Mouse (Mus musculus) heart, postnatal 0 days (tissue): ENCODE data around the gene Efl1. TPM values are rescaled to one million over a fixed set of nuclear protein-coding genes. Genes with fewer than 3 reads are reported as not detected.

Source experiments
- ATAC-seq: fragments of 200-750 bp; cut with Nextera tagmentation; 2 replicates; pipeline ENCODE4 v1.8.0; 2017; ENCODE audit warnings: low read depth, moderate number of reproducible peaks, moderate library complexity; ENCODE audit not compliant: insufficient read depth
- DNase-seq: peaks from one replicate; pipeline ENCODE4 v3.0.0-alpha.2; 2016; ENCODE audit warnings: low spot score
- H3K27ac ChIP-seq: fragments of 300-500 bp; sonication (generic); 2 replicates; pipeline ENCODE4 v1.5.1; 2014; ENCODE audit warnings: low read depth, mild to moderate bottlenecking
- H3K27me3 ChIP-seq: fragments of 300-500 bp; sonication (generic); 2 replicates; pipeline ENCODE4 v1.6.1; 2014; ENCODE audit warnings: low read length, mixed read lengths; ENCODE audit not compliant: control insufficient read depth, insufficient read depth
- H3K36me3 ChIP-seq: fragments of 300-500 bp; sonication (generic); replicated peaks from 2 replicates; pipeline ENCODE4 v1.6.1; 2014; ENCODE audit warnings: low read length, mixed read lengths; ENCODE audit not compliant: control insufficient read depth, insufficient read depth
- H3K4me1 ChIP-seq: fragments of 300-500 bp; sonication (generic); 2 replicates; pipeline ENCODE4 v1.6.1; 2014; ENCODE audit warnings: antibody characterized with exemption; ENCODE audit not compliant: control insufficient read depth, insufficient read depth
- H3K4me2 ChIP-seq: fragments of 300-500 bp; sonication (generic); 2 replicates; pipeline ENCODE4 v1.6.1; 2014; ENCODE audit warnings: low read depth, mild to moderate bottlenecking, low read length, moderate library complexity
- H3K4me3 ChIP-seq: fragments of 300-500 bp; sonication (generic); 2 replicates; pipeline ENCODE4 v1.5.1; 2014; ENCODE audit warnings: low read depth, low read length
- H3K9ac ChIP-seq: fragments of 300-500 bp; sonication (generic); replicated peaks from 2 replicates; pipeline ENCODE4 v1.6.1; 2014; ENCODE audit warnings: low read depth, low read length, mixed read lengths
- H3K9me3 ChIP-seq: fragments of 300-500 bp; sonication (generic); replicated peaks from 2 replicates; pipeline ENCODE4 v1.6.1; 2016; ENCODE audit warnings: low read length; ENCODE audit not compliant: control insufficient read depth
- CTCF ChIP-seq: IDR thresholded peaks from 2 replicates; pipeline ENCODE4 v1.5.1; 2016; ENCODE audit warnings: antibody characterized with exemption, control low read depth, low read depth
- EP300 ChIP-seq: IDR thresholded peaks from 2 replicates; pipeline ENCODE4 v1.6.1; 2016; ENCODE audit warnings: antibody characterized with exemption, low read depth
- WGBS: fragments of 180-500 bp; shearing (Covaris S2); extraction: QIAGEN DNeasy Blood & Tissue Kit; methylation state at CpG from one replicate; pipeline ENCODE4 v1.1.7; 2014; 5-methylcytosine and 5-hydroxymethylcytosine counted together
- polyA plus RNA-seq: library from polyadenylated mRNA; unstranded; fragments of >200 nt; fragmentation: Nextera tagmentation; extraction: Ambion mirVana; gene quantifications from 2 replicates; pipeline ENCODE4 v1.2.1, GENCODE M21; 2015
- total RNA-seq: library from RNA; depleted of rRNA; stranded (reverse); fragments of >200 nt; gene quantifications from 2 replicates; pipeline ENCODE4 v1.2.3, GENCODE M21; 2014; ENCODE audit warnings: low replicate concordance

The Efl1 gene
- total and polyA plus RNA-seq, 2 experiments from 2014 or later, result 12.2 to 18.2 TPM

- 74% methylated on average over 8 of the region's 8 CpGs for WGBS
- Histone ChIP-seq H3K27ac (no peak overlapping the region), H3K9ac (no peak overlapping the region), H3K27me3 (no peaks in the 10 kb centered on the region), H3K4me2 (no peak overlapping the region), H3K9me3 (no peaks in the 10 kb centered on the region), H3K36me3 (peaks cover 8% of the 10 kb centered on the region), H3K4me3 (no peak overlapping the region), H3K4me1 (peaks cover 18% of the 10 kb centered on the region)
- no peak for DNase-seq
- no peak for TF ChIP-seq EP300
- TF ChIP-seq CTCF, result no peak
- ATAC-seq, result no peak
Measured at GRCm38 (mm10) chr7:82749239-82749638, 100.8 kb downstream of the Efl1 start.

DNA sequence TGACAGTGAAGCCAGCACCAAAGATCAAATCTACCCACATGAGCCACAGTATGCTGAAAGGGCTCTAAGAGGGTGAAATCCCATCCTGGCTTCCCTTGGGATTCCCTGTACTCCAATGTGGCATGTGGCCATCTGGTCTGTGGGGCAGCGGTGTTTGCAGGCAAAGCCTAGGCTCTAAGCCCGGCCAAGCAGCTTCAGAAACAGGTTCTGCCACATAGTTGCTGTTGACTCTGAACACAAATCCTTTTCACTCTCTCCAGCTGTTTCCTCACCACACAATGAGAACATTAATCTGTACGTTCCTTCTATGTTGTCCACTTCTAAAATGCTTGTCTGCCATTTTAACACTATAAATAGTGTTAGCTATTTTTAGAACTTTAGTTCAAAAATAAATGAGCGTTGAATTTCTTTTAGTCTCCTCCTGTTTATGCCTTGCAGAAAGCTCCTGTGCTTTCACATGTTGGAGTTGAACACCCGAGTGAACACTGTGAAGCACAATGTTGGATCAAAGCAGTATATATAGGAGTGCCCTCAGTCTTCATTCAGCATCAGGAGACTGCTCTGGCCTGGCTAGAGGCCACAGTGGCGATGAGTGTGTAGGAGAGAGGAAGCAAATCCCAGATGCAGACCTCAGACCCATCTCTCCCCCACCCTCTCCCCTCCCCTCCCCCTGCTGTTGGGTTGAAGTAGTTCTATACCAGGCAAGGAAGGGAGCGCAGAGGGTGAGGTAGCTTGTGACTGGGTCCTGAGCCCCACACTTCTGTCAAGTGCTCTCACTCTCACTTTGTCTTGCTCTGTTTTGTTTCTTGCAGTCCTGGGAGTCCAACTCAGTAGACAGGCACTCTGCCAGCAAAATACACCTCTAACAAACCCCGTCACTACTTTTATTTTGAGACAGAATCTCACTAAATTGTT, 104.0 kb downstream of the Efl1 start:
- Histone ChIP-seq H3K9me3 (no peaks in the 10 kb centered on the region), H3K9ac (no peak overlapping the region), H3K27ac (peak overlapping the region; percentile 81), H3K4me2 (no peak overlapping the region; the same call in 1 of the 2 replicates), H3K4me1 (peaks cover 18% of the 10 kb centered on the region), H3K27me3 (no peaks in the 10 kb centered on the region), H3K4me3 (no peak overlapping the region), H3K36me3 (peaks cover 8% of the 10 kb centered on the region)
- peak; percentile 36 for DNase-seq
- TF ChIP-seq CTCF (no peak), EP300 (no peak)
- ATAC-seq, result no peak
- WGBS, result 28% methylated on average over 8 of the region's 8 CpGs

DNA sequence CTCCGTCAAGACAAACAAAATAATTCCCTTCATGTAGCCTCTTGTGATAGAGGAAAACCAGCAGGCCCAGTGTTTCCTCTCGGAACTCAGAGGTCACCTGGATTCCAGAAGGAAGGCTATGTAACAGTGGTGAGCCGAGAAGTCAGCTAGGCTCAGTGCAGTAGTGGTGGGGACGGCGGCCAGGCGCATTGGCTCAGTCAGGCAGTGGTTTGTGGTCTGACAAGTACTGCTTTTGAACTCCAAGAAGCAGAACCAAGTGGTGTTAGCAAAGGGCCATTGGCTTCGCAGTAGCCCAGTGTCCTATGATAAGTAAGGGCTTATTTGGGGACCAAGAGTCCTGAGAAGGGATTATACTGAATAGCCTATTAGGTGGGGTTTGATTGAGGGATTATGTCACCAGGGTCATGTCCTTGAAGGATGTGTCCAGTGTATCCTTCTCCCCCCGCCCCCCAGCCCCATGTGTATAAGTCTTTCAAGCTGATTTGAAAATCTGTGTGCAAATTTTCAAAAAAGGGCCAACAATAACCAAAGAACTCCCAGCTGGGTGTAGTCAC, 107.3 kb downstream of the Efl1 start:
- TF ChIP-seq EP300, result no peak
- no peak for TF ChIP-seq CTCF
- WGBS, result 69% methylated on average over 8 of the region's 8 CpGs
- no peaks in the 10 kb centered on the region for H3K27me3 ChIP-seq
- no peaks in the 10 kb centered on the region for H3K9me3 ChIP-seq
- H3K36me3 ChIP-seq, result peaks cover 6% of the 10 kb centered on the region
- H3K4me2 ChIP-seq, result no peak overlapping the region
- peaks cover 18% of the 10 kb centered on the region for H3K4me1 ChIP-seq
- ATAC-seq (no peak), DNase-seq (no peak)
- H3K27ac ChIP-seq, result no peak overlapping the region
- H3K9ac ChIP-seq, result no peak overlapping the region
- no peak overlapping the region for H3K4me3 ChIP-seq

DNA sequence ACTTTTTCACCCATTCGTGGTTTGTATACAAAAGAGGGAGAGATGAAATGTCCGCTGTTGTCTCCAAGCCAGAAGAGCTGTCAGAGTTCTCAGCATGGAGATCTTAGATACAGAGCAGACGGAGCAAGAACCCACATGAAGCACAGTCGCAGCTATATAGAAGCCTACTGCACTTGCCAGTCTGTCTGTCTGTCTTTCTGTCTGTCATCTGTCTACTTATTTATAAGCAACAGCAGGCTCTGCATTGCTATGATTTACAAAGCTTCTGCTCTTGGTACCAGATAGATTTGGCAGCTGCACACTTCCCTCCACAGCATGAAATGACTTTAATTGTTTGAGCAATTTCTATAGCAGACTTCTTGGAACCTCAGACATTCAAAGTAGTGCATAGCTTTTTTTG, 110.1 kb downstream of the Efl1 start:
- H3K9me3 ChIP-seq, result no peaks in the 10 kb centered on the region
- no peaks in the 10 kb centered on the region for H3K27me3 ChIP-seq
- 88% methylated on average over 4 of the region's 4 CpGs for WGBS
- TF ChIP-seq EP300, result no peak
- TF ChIP-seq CTCF, result no peak
- no peak overlapping the region for H3K27ac ChIP-seq
- DNase-seq (no peak), ATAC-seq (no peak)
- H3K4me1 ChIP-seq, result peaks cover under 1% of the 10 kb centered on the region; the same call in 1 of the 2 replicates
- H3K9ac ChIP-seq, result no peak overlapping the region
- H3K4me2 ChIP-seq, result no peak overlapping the region
- H3K36me3 ChIP-seq, result peaks cover 12% of the 10 kb centered on the region
- H3K4me3 ChIP-seq, result no peak overlapping the region

DNA sequence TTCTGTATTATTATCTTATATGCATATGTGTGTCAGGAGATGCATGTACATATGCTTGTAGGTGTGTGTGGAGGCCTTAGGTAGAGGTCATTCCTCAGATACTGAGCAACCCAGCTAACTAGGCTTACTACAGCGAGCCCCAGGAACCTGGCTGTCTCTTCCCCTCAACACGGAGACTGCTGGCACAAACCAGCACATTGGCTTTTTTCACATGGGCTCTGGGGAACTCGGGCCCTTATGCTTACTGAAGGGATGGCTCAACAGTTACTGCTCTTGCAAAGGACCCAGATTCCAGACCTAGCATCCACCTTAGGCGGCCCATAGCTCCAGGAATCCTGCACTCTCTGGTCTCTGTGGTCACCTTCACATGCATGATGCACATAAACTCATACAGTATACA, 110.7 kb downstream of the Efl1 start:
- no peak for ATAC-seq
- Histone ChIP-seq H3K27ac (no peak overlapping the region), H3K4me3 (no peak overlapping the region), H3K36me3 (peaks cover 12% of the 10 kb centered on the region), H3K9ac (no peak overlapping the region), H3K9me3 (no peaks in the 10 kb centered on the region), H3K4me1 (no peaks in the 10 kb centered on the region), H3K27me3 (no peaks in the 10 kb centered on the region), H3K4me2 (no peak overlapping the region)
- no peak for DNase-seq
- WGBS, result 81% methylated on average over 4 of the region's 4 CpGs
- no peak for TF ChIP-seq CTCF
- TF ChIP-seq EP300, result no peak
